In genomic region chr7:28963399-28963923, GRCm38 (mm10) we compare ENCODE assay signal across 13 mouse cellular contexts. TPM values are rescaled to one million over a fixed set of nuclear protein-coding genes. Genes with fewer than 3 reads are reported as not detected.
DNase-seq lines count a peak whose midpoint lies in the region; ATAC-seq lines count a peak whose summit lies in the region.
"Had no signal": no experiment of that assay in that cellular context is flagged by ENCODE, and none has a peak within 500 bp of the region (broad histone marks: within the 10 kb centered on the region; RNA-seq: fewer than 3 reads in every experiment).

No protein-coding gene starts in this region.

- no peak overlapping the region for H3K4me3 ChIP-seq in heart, embryonic 14.5 days (ENCODE audit: control insufficient read depth in 1 of 2, insufficient read depth in 1 of 2, low read depth in 1 of 2, low read length in 2 of 2)
- no peak overlapping the region for H3K4me3 ChIP-seq in heart, embryonic 11.5 days (ENCODE audit: low read depth, low read length)
- no peak overlapping the region for H3K4me3 ChIP-seq in lung, embryonic 16.5 days (ENCODE audit: low read length)
- H3K4me3 ChIP-seq in neural tube, embryonic 15.5 days (replicated peaks): no peak overlapping the region

- peaks cover 4 to 18% of the 10 kb centered on the region in 2 experiments for H3K4me1 ChIP-seq in heart, embryonic 14.5 days (ENCODE audit: control insufficient read depth in 2 of 2, insufficient read depth in 2 of 2, low read length in 2 of 2)
- peaks cover 17% of the 10 kb centered on the region for H3K4me1 ChIP-seq in heart, embryonic 11.5 days (ENCODE audit: control insufficient read depth, insufficient read depth, low read length)
- peaks cover 27% of the 10 kb centered on the region for H3K4me1 ChIP-seq in lung, embryonic 16.5 days (replicated peaks; ENCODE audit: control insufficient read depth, insufficient read depth, low read length)
- peaks cover 35% of the 10 kb centered on the region for H3K4me1 ChIP-seq in neural tube, embryonic 15.5 days

- H3K9me3 ChIP-seq in heart, embryonic 14.5 days (ENCODE audit: control insufficient read depth, low read length): no peaks in the 10 kb centered on the region
- no peaks in the 10 kb centered on the region for H3K9me3 ChIP-seq in heart, embryonic 11.5 days (replicated peaks; ENCODE audit: control insufficient read depth, low read length)
- H3K9me3 ChIP-seq in lung, embryonic 16.5 days (ENCODE audit: control insufficient read depth, low read length): no peaks in the 10 kb centered on the region
- no peaks in the 10 kb centered on the region for H3K9me3 ChIP-seq in neural tube, embryonic 15.5 days (replicated peaks)

- ATAC-seq in heart, embryonic 14.5 days (ENCODE audit: insufficient number of reproducible peaks, insufficient read depth, low FRiP score, low read depth): no peak
- ATAC-seq in heart, embryonic 11.5 days (replicated peaks; ENCODE audit: insufficient number of reproducible peaks, low FRiP score, low TSS enrichment): no peak
- no peak for ATAC-seq in lung, embryonic 16.5 days (ENCODE audit: low read depth)
- no peak for ATAC-seq in neural tube, embryonic 15.5 days (ENCODE audit: low FRiP score)

- H3K27ac ChIP-seq in heart, embryonic 14.5 days (replicated peaks in 1 of 2; ENCODE audit: control insufficient read depth in 1 of 2, insufficient read depth in 1 of 2, low read depth in 2 of 2, low read length in 2 of 2): peak overlapping the region; percentile 27 to 88; a peak in 3 of 4 replicates
- H3K27ac ChIP-seq in heart, embryonic 11.5 days (ENCODE audit: low read depth, low read length): no peak overlapping the region
- peak overlapping the region; percentile 92 for H3K27ac ChIP-seq in lung, embryonic 16.5 days (ENCODE audit: low read length)
- H3K27ac ChIP-seq in neural tube, embryonic 15.5 days (replicated peaks): 0 out of 2 replicates have a peak overlapping the region, but pooled peaks have one; percentile 86

- 67% methylated on average over 3 of the region's 3 CpGs for WGBS in heart, embryonic 14.5 days
- WGBS in heart, embryonic 11.5 days (ENCODE audit: insufficient replicate concordance): 74% methylated on average over 3 of the region's 3 CpGs
- 63% methylated on average over 3 of the region's 3 CpGs for WGBS in lung, embryonic 16.5 days
- whole genome bisulfite sequencing in neural tube, embryonic 15.5 days: 77% methylated on average over 3 of the region's 3 CpGs

- H3K36me3 ChIP-seq in heart, embryonic 14.5 days (ENCODE audit: control insufficient read depth, insufficient read depth, low read length): peaks cover 6% of the 10 kb centered on the region; the same call in 1 of the 2 replicates
- no peaks in the 10 kb centered on the region for H3K36me3 ChIP-seq in heart, embryonic 11.5 days (ENCODE audit: control insufficient read depth, insufficient read depth, low read length)
- H3K36me3 ChIP-seq in lung, embryonic 16.5 days (ENCODE audit: control insufficient read depth, insufficient read depth, low read length): no peaks in the 10 kb centered on the region
- H3K36me3 ChIP-seq in neural tube, embryonic 15.5 days: no peaks in the 10 kb centered on the region

- no peak overlapping the region for H3K4me2 ChIP-seq in heart, embryonic 14.5 days (ENCODE audit: low read length)
- no peak overlapping the region for H3K4me2 ChIP-seq in heart, embryonic 11.5 days
- no peak overlapping the region for H3K4me2 ChIP-seq in lung, embryonic 16.5 days (ENCODE audit: low read depth, low read length)
- H3K4me2 ChIP-seq in neural tube, embryonic 15.5 days: no peak overlapping the region

- no peak for DNase-seq in lung, postnatal 4 days
- peak; percentile 77 for DNase-seq in ZHBTc4 (ENCODE audit: low read depth, low spot score)
- no peak for DNase-seq in adrenal gland, adult 18-20 months (ENCODE audit: low spot score in 2 of 2)
- DNase-seq in spleen, postnatal 4 days (ENCODE audit: low spot score in 2 of 2): no peak
- DNase-seq: cerebellum, adult 9-11 months; heart, adult 18-20 months; kidney, adult 2 months; lung, adult 18-20 months; thymus, postnatal 25 days had no signal

- no peak overlapping the region for H3K9ac ChIP-seq in heart, embryonic 14.5 days (ENCODE audit: low read length)
- H3K9ac ChIP-seq in heart, embryonic 11.5 days (ENCODE audit: low read depth, low read length): no peak overlapping the region
- H3K9ac ChIP-seq in lung, embryonic 16.5 days (ENCODE audit: low read length): no peak overlapping the region
- no peak overlapping the region for H3K9ac ChIP-seq in neural tube, embryonic 15.5 days (replicated peaks)

- H3K27me3 ChIP-seq in heart, embryonic 14.5 days (ENCODE audit: control insufficient read depth, insufficient read depth, low read length): no peaks in the 10 kb centered on the region
- no peaks in the 10 kb centered on the region for H3K27me3 ChIP-seq in heart, embryonic 11.5 days (ENCODE audit: control insufficient read depth, insufficient read depth, low read length)
- H3K27me3 ChIP-seq in lung, embryonic 16.5 days (ENCODE audit: control insufficient read depth, insufficient read depth, low read depth, low read length): no peaks in the 10 kb centered on the region
- no peaks in the 10 kb centered on the region for H3K27me3 ChIP-seq in neural tube, embryonic 15.5 days (replicated peaks)

RNA-seq across cellular contexts. Expression of gene Actn4, which starts 1.3 kb away (rescaled TPM):
- polyA plus RNA-seq in heart, embryonic 14.5 days (2014; fragmentation: Nextera tagmentation; extraction: Ambion mirVana): 221 and 228 TPM in 2 replicates
- polyA plus RNA-seq in heart, embryonic 11.5 days (2014; fragmentation: Nextera tagmentation; extraction: Ambion mirVana): 227 and 262 TPM in 2 replicates
- 313 and 319 TPM in 2 replicates for polyA plus RNA-seq in lung, embryonic 16.5 days (2015; fragmentation: Nextera tagmentation; extraction: Ambion mirVana)
- 141 and 177 TPM in 2 replicates for polyA plus RNA-seq in neural tube, embryonic 15.5 days (2015; fragmentation: Nextera tagmentation; extraction: Ambion mirVana)
- total RNA-seq in adrenal gland, adult 18-20 months (2021): 100 to 1,000 TPM; 197 to 233 TPM

RNA-seq across cellular contexts. Expression of gene Eif3k, which starts 18.2 kb away (rescaled TPM):
- 286 and 319 TPM in 2 replicates for polyA plus RNA-seq in heart, embryonic 14.5 days (2014; fragmentation: Nextera tagmentation; extraction: Ambion mirVana)
- 278 and 286 TPM in 2 replicates for polyA plus RNA-seq in heart, embryonic 11.5 days (2014; fragmentation: Nextera tagmentation; extraction: Ambion mirVana)
- 366 and 367 TPM in 2 replicates for polyA plus RNA-seq in lung, embryonic 16.5 days (2015; fragmentation: Nextera tagmentation; extraction: Ambion mirVana)
- polyA plus RNA-seq in neural tube, embryonic 15.5 days (2015; fragmentation: Nextera tagmentation; extraction: Ambion mirVana): 306 and 324 TPM in 2 replicates
- total RNA-seq in adrenal gland, adult 18-20 months (2021): 100 to 1,000 TPM; 227 to 253 TPM

RNA-seq across cellular contexts. Expression of gene Map4k1, which starts 18.4 kb away (rescaled TPM):
- polyA plus RNA-seq in heart, embryonic 14.5 days (2014; fragmentation: Nextera tagmentation; extraction: Ambion mirVana): 2.8 and 3.3 TPM in 2 replicates
- polyA plus RNA-seq in heart, embryonic 11.5 days (2014; fragmentation: Nextera tagmentation; extraction: Ambion mirVana): 6.8 and 6.9 TPM in 2 replicates
- polyA plus RNA-seq in lung, embryonic 16.5 days (2015; fragmentation: Nextera tagmentation; extraction: Ambion mirVana): 8.9 and 10.7 TPM in 2 replicates
- 10.3 and 19.2 TPM in 2 replicates for polyA plus RNA-seq in neural tube, embryonic 15.5 days (2015; fragmentation: Nextera tagmentation; extraction: Ambion mirVana)
- total RNA-seq in adrenal gland, adult 18-20 months (2021): 1 to 10 TPM in 1 of 2 experiments, under 1 TPM in 1; 0.96 to 2.4 TPM
